In genomic region chr12:98471232-98471631, GRCm38 (mm10) we compare ENCODE assay signal across 24 mouse cellular contexts.
DNase-seq lines count a peak whose midpoint lies in the region; ATAC-seq and TF ChIP-seq lines count a peak whose summit lies in the region.
"Had no signal": no experiment of that assay in that cellular context is flagged by ENCODE, and none has a peak within 500 bp of the region (broad histone marks: within the 10 kb centered on the region; RNA-seq: fewer than 3 reads in every experiment).

No protein-coding gene starts in this region.

- H3K36me3 ChIP-seq in CH12.LX (replicated peaks in 1 of 2; ENCODE audit: control insufficient read depth in 1 of 2, insufficient read depth in 1 of 2, low read length in 1 of 2): no peaks in the 10 kb centered on the region
- H3K36me3 ChIP-seq in forebrain, postnatal 0 days (ENCODE audit: insufficient read depth): 0 out of 2 replicates have a peak, but pooled peaks cover 10% of the 10 kb centered on the region
- H3K36me3 ChIP-seq: embryonic facial prominence, embryonic 13.5 days; embryonic facial prominence, embryonic 15.5 days; forebrain, embryonic 10.5 days had no signal

- WGBS in cerebellum, adult 2 months: 67% methylated on average over 5 of the region's 5 CpGs
- 84% methylated on average over 5 of the region's 5 CpGs for WGBS in forebrain, postnatal 0 days

- ATAC-seq in forebrain, postnatal 0 days: no peak
- ATAC-seq: CD4-positive, CD25-positive, alpha-beta regulatory T cell, adult 4 months; forebrain, embryonic 14.5 days; forebrain, embryonic 16.5 days had no signal

- TF ChIP-seq POLR2A in cerebellum, adult 2 months (IDR thresholded peaks at IDR 0.05; ENCODE audit: borderline replicate concordance, insufficient read depth, low read length): no peak
- no peak for TF ChIP-seq POLR2A in CH12.LX (IDR thresholded peaks at IDR 0.05; ENCODE audit: low read depth, low read length)

- peaks cover 10% of the 10 kb centered on the region for H3K4me1 ChIP-seq in cerebellum, adult 2 months (ENCODE audit: control insufficient read depth, insufficient read depth, low read length)
- peaks cover 3 to 5% of the 10 kb centered on the region in 2 experiments; a peak in 2 of 4 replicates for H3K4me1 ChIP-seq in CH12.LX (ENCODE audit: control insufficient read depth in 1 of 2, insufficient read depth in 2 of 2)
- no peaks in the 10 kb centered on the region for H3K4me1 ChIP-seq in forebrain, postnatal 0 days (ENCODE audit: insufficient read depth)
- H3K4me1 ChIP-seq: embryonic facial prominence, embryonic 13.5 days; embryonic facial prominence, embryonic 15.5 days; forebrain, embryonic 10.5 days; forebrain, embryonic 12.5 days had no signal

- no peak overlapping the region for H3K4me2 ChIP-seq in CH12.LX (ENCODE audit: insufficient read depth, low read depth, poor library complexity, severe bottlenecking)
- H3K4me2 ChIP-seq in forebrain, postnatal 0 days (ENCODE audit: low read depth): no peak overlapping the region
- H3K4me2 ChIP-seq: embryonic facial prominence, embryonic 13.5 days; embryonic facial prominence, embryonic 15.5 days; forebrain, embryonic 12.5 days had no signal

- H3K27ac ChIP-seq in cerebellum, adult 2 months (ENCODE audit: insufficient read depth, low read length): peak overlapping the region; percentile 57
- H3K27ac ChIP-seq in CH12.LX (ENCODE audit: insufficient read depth, low read depth): no peak overlapping the region
- H3K27ac ChIP-seq in forebrain, postnatal 0 days (ENCODE audit: low read depth, low read length): no peak overlapping the region
- H3K27ac ChIP-seq: embryonic facial prominence, embryonic 13.5 days; embryonic facial prominence, embryonic 15.5 days; forebrain, embryonic 10.5 days; forebrain, embryonic 12.5 days had no signal

- peak; percentile 92 for TF ChIP-seq EP300 in CH12.LX (IDR thresholded peaks at IDR 0.05; ENCODE audit: low read length)

- dilution Hi-C loops in CH12.LX (cut with MboI; ENCODE audit: extremely low pct_ligation_motif_present, extremely low pct_unique_long_range_greater_than_20kb, low sequenced_read_pairs): no loop called here

- no peaks in the 10 kb centered on the region for H3K9me3 ChIP-seq in CH12.LX (replicated peaks; ENCODE audit: low read length)
- H3K9me3 ChIP-seq in forebrain, postnatal 0 days (ENCODE audit: low read length): no peaks in the 10 kb centered on the region
- H3K9me3 ChIP-seq: embryonic facial prominence, embryonic 13.5 days; embryonic facial prominence, embryonic 15.5 days; forebrain, embryonic 10.5 days; forebrain, embryonic 12.5 days had no signal

- H3K27me3 ChIP-seq in cerebellum, adult 2 months (ENCODE audit: control insufficient read depth, insufficient read depth, low read length): no peaks in the 10 kb centered on the region
- H3K27me3 ChIP-seq in CH12.LX (replicated peaks): no peaks in the 10 kb centered on the region
- no peaks in the 10 kb centered on the region for H3K27me3 ChIP-seq in forebrain, postnatal 0 days (ENCODE audit: insufficient read depth, low read length)
- H3K27me3 ChIP-seq: embryonic facial prominence, embryonic 13.5 days; embryonic facial prominence, embryonic 15.5 days; forebrain, embryonic 12.5 days had no signal

- no peak for TF ChIP-seq CTCF in cerebellum, adult 2 months (IDR thresholded peaks at IDR 0.05; ENCODE audit: borderline replicate concordance, insufficient read depth, low read depth, low read length)
- no peak for TF ChIP-seq CTCF in CH12.LX (conservative IDR thresholded peaks at IDR 0.05 in 1 of 2, IDR thresholded peaks at IDR 0.05 in 1 of 2; ENCODE audit: low read depth in 2 of 2, low read length in 2 of 2)
- no peak for TF ChIP-seq CTCF in forebrain, postnatal 0 days (IDR thresholded peaks at IDR 0.05; ENCODE audit: low read depth)

- no peaks in the 10 kb centered on the region for H3K79me2 ChIP-seq in CH12.LX (replicated peaks; ENCODE audit: control insufficient read depth, extremely low read depth, insufficient read depth, poor library complexity, severe bottlenecking)

- DNase-seq in cerebellum, adult 2 months: no peak
- no peak for DNase-seq in cerebellum, postnatal 25 days
- peak; percentile 1 for DNase-seq in layer of hippocampus, adult 11-12 months (ENCODE audit: low spot score)
- DNase-seq in layer of hippocampus, adult 18-20 months (ENCODE audit: low spot score in 2 of 2): no peak
- peak; percentile 60 for DNase-seq in 3T3-L1 (ENCODE audit: low read depth, low spot score)
- DNase-seq in CH12.LX (ENCODE audit: extremely low read depth): peak; percentile 27
- DNase-seq in forebrain, postnatal 0 days: no peak
- DNase-seq: adrenal gland, adult 2 months; adrenal gland, postnatal 10 days; adrenal gland, postnatal 25 days; B cell, adult 2 months; cerebellum, adult 11 months; cerebellum, adult 9-10 months; cerebellum, postnatal 10 days; cerebellum, postnatal 36 days; embryo, embryonic 11 days had no signal

- no peak overlapping the region for H3K9ac ChIP-seq in CH12.LX (ENCODE audit: insufficient read depth, low read depth)
- no peak overlapping the region for H3K9ac ChIP-seq in forebrain, postnatal 0 days
- H3K9ac ChIP-seq: embryonic facial prominence, embryonic 13.5 days; embryonic facial prominence, embryonic 15.5 days; forebrain, embryonic 12.5 days had no signal

- in situ Hi-C loops in CH12.LX (cut with MboI; ENCODE audit: low pct_ligation_motif_present, low pct_unique_long_range_greater_than_20kb, low sequenced_read_pairs): no loop called here

- H3K4me3 ChIP-seq in cerebellum, adult 2 months (replicated peaks; ENCODE audit: insufficient read depth, low read depth, low read length): no peak overlapping the region
- no peak overlapping the region for H3K4me3 ChIP-seq in CH12.LX (replicated peaks in 1 of 3; ENCODE audit: low read depth in 2 of 3, low read length in 2 of 3, poor library complexity in 1 of 3)
- no peak overlapping the region for H3K4me3 ChIP-seq in forebrain, postnatal 0 days (ENCODE audit: low read depth, low read length)
- H3K4me3 ChIP-seq: embryonic facial prominence, embryonic 13.5 days; embryonic facial prominence, embryonic 15.5 days; erythroblast, embryonic 14.5 days; forebrain, embryonic 10.5 days; forebrain, embryonic 12.5 days had no signal

- no peak for TF ChIP-seq RAD21 in CH12.LX (IDR thresholded peaks at IDR 0.05; ENCODE audit: low read depth, low read length)

TF ChIP-seq in CH12.LX, 34 proteins besides CTCF, POLR2A, EP300 and RAD21:
- TF ChIP-seq IRF4 (IDR thresholded peaks at IDR 0.05; ENCODE audit: low read depth, low read length) (peak; percentile 92), ETS1 (conservative IDR thresholded peaks at IDR 0.05; ENCODE audit: low read depth, low read length) (peak; percentile 56), BHLHE40 (IDR thresholded peaks at IDR 0.05; ENCODE audit: low read depth, low read length) (peak; percentile 47), RCOR1 (conservative IDR thresholded peaks at IDR 0.05; ENCODE audit: low read depth, low read length) (0 out of 2 replicates have a peak, but pooled peaks have one; percentile 58), MAZ (IDR thresholded peaks at IDR 0.05; ENCODE audit: low read depth, low read length) (0 out of 2 replicates have a peak, but pooled peaks have one; percentile 40), JUN (IDR thresholded peaks at IDR 0.05; ENCODE audit: insufficient read depth, low read depth, low read length) (peak; percentile 90), CHD2 (IDR thresholded peaks at IDR 0.05; ENCODE audit: low read length) (peak; percentile 40; the same call in 1 of the 2 replicates), ZKSCAN1 (IDR thresholded peaks at IDR 0.05; ENCODE audit: borderline replicate concordance, low read depth, low read length) (no peak), JUND (conservative IDR thresholded peaks at IDR 0.05; ENCODE audit: low read depth, low read length) (peak; percentile 92), MXI1 (IDR thresholded peaks at IDR 0.05; ENCODE audit: low read depth, low read length) (no peak), TCF12 (IDR thresholded peaks at IDR 0.05; ENCODE audit: low read depth, low read length) (0 out of 2 replicates have a peak, but pooled peaks have one; percentile 18)

Comparison
In these comparisons a context has a peak if more than half of its experiments do, and no peak if none do; other contexts are left out.
1. DNase-seq: peak in layer of hippocampus, adult 11-12 months (single experiment), 3T3-L1 (single experiment) and CH12.LX (single experiment); none in cerebellum, adult 2 months (0 of 2), cerebellum, postnatal 25 days (0 of 2), layer of hippocampus, adult 18-20 months (0 of 2) and forebrain, postnatal 0 days (single experiment).